Mouse (Mus musculus) urinary bladder, postnatal 14 days (tissue): ENCODE measurements around the gene Arhgap6.

Source experiments
- DNase-seq: peaks from one replicate; pipeline ENCODE4 v3.0.0; 2021; ENCODE audit warnings: low spot score

Arhgap6 gene

GRCm38 (mm10) chrX:168794974-168795858 lies at the start of gene Arhgap6:
Gene Arhgap6 (plus strand): TSS chrX:168795099.
- DNase-seq = peak; percentile 43

GRCm38 (mm10) chrX:168747011-168747410 lies 47.9 kb upstream of the Arhgap6 start:
- DNase-seq = no peak

- DNase-seq = peak; percentile 5
Measured at GRCm38 (mm10) chrX:168795859-168796848, 1.3 kb downstream of the Arhgap6 start.

- no peak for DNase-seq
Measured at GRCm38 (mm10) chrX:168804677-168805076, 9.8 kb downstream of the Arhgap6 start.

- DNase-seq = no peak
Measured at GRCm38 (mm10) chrX:168810513-168811265, 15.8 kb downstream of the Arhgap6 start.

- DNase-seq = no peak
Measured at GRCm38 (mm10) chrX:168818858-168819257, 24.0 kb downstream of the Arhgap6 start.

- DNase-seq = no peak
Measured at GRCm38 (mm10) chrX:168824166-168824565, 29.3 kb downstream of the Arhgap6 start.

GRCm38 (mm10) chrX:168832343-168832742 lies 37.4 kb downstream of the Arhgap6 start:
- DNase-seq = peak; percentile 8

- no peak for DNase-seq
Measured at GRCm38 (mm10) chrX:168848062-168848461, 53.2 kb downstream of the Arhgap6 start.

GRCm38 (mm10) chrX:168874688-168875087 lies 79.8 kb downstream of the Arhgap6 start:
- no peak for DNase-seq

- DNase-seq = no peak
Measured at GRCm38 (mm10) chrX:168903557-168903956, 108.7 kb downstream of the Arhgap6 start.

GRCm38 (mm10) chrX:168904086-168904485 lies 109.2 kb downstream of the Arhgap6 start:
- no peak for DNase-seq

- peak; percentile 3 for DNase-seq
Measured at GRCm38 (mm10) chrX:168907586-168907985, 112.7 kb downstream of the Arhgap6 start.

- no peak for DNase-seq
Measured at GRCm38 (mm10) chrX:168913519-168913918, 118.6 kb downstream of the Arhgap6 start.

- DNase-seq = no peak
Measured at GRCm38 (mm10) chrX:168920942-168921341, 126.0 kb downstream of the Arhgap6 start.

- DNase-seq = no peak
Measured at GRCm38 (mm10) chrX:168932420-168932819, 137.5 kb downstream of the Arhgap6 start.

GRCm38 (mm10) chrX:168935447-168935846 lies 140.5 kb downstream of the Arhgap6 start:
- DNase-seq = no peak

- DNase-seq = peak; percentile 19
Measured at GRCm38 (mm10) chrX:168937941-168938340, 143.0 kb downstream of the Arhgap6 start.

- DNase-seq = no peak
Measured at GRCm38 (mm10) chrX:168941684-168942083, 146.8 kb downstream of the Arhgap6 start.

- DNase-seq = no peak
Measured at GRCm38 (mm10) chrX:168943217-168943616, 148.3 kb downstream of the Arhgap6 start.

GRCm38 (mm10) chrX:168975444-168975843 lies 180.5 kb downstream of the Arhgap6 start:
- no peak for DNase-seq

GRCm38 (mm10) chrX:168977776-168978175 lies 182.9 kb downstream of the Arhgap6 start:
- no peak for DNase-seq
